Mouse (Mus musculus) cortical plate, adult 2 months (tissue): Measurements from ENCODE around the gene F830045P16Rik. TPM values are rescaled to one million over a fixed set of nuclear protein-coding genes. Genes with fewer than 3 reads are reported as not detected.

Source experiments
- H3K27ac ChIP-seq: fragments of 200-500 bp; 2 replicates; pipeline ENCODE4 v1.5.1; 2012; ENCODE audit warnings: low read length, control low read depth, inconsistent platforms; ENCODE audit not compliant: insufficient read depth
- H3K4me1 ChIP-seq: fragments of 200-500 bp; 2 replicates; pipeline ENCODE4 v1.6.1; 2011; ENCODE audit warnings: low read length; ENCODE audit not compliant: control insufficient read depth, insufficient read depth
- H3K4me3 ChIP-seq: fragments of 200-500 bp; 2 replicates; pipeline ENCODE4 v1.5.1; 2011; ENCODE audit warnings: mild to moderate bottlenecking, low read length, control low read depth; ENCODE audit not compliant: insufficient read depth
- CTCF ChIP-seq: fragments of 200-500 bp; IDR thresholded peaks from 2 replicates; pipeline ENCODE4 v1.5.1; 2011; ENCODE audit warnings: mild to moderate bottlenecking, control low read depth, low read length; ENCODE audit not compliant: insufficient read depth; ENCODE audit errors: extremely low read depth
- POLR2A ChIP-seq: fragments of 200-500 bp; IDR thresholded peaks from 2 replicates; pipeline ENCODE4 v1.6.1; 2011; ENCODE audit warnings: mild to moderate bottlenecking, low read length, control low read depth; ENCODE audit not compliant: insufficient read depth; ENCODE audit errors: extremely low read depth
- polyA plus RNA-seq: library from polyadenylated mRNA; depleted of rRNA; stranded (reverse); fragments of >200 nt; gene quantifications from 2 replicates; pipeline ENCODE4 v1.2.3, GENCODE M21; 2012

The F830045P16Rik gene
- polyA plus RNA-seq, 1 experiment, result not detected

GRCm38 (mm10) chr2:129534886-129535591 lies 1.4 kb downstream of the F830045P16Rik start:
- H3K4me3 ChIP-seq, result no peak overlapping the region
- TF ChIP-seq POLR2A (no peak), CTCF (no peak)
- H3K27ac ChIP-seq, result no peak overlapping the region
- H3K4me1 ChIP-seq, result peaks cover 7% of the 10 kb centered on the region

- Histone ChIP-seq H3K27ac (no peak overlapping the region), H3K4me1 (0 out of 2 replicates have a peak, but pooled peaks cover 2% of the 10 kb centered on the region), H3K4me3 (no peak overlapping the region)
- TF ChIP-seq CTCF, result no peak
- TF ChIP-seq POLR2A, result no peak
Measured at GRCm38 (mm10) chr2:129531890-129532289, 4.5 kb downstream of the F830045P16Rik start.

- Histone ChIP-seq H3K4me1 (no peaks in the 10 kb centered on the region), H3K4me3 (no peak overlapping the region), H3K27ac (no peak overlapping the region)
- TF ChIP-seq POLR2A (no peak), CTCF (no peak)
Measured at GRCm38 (mm10) chr2:129531102-129531501, 5.3 kb downstream of the F830045P16Rik start.

GRCm38 (mm10) chr2:129529297-129530209 lies 6.8 kb downstream of the F830045P16Rik start:
- H3K27ac ChIP-seq, result no peak overlapping the region
- no peak for TF ChIP-seq CTCF
- TF ChIP-seq POLR2A, result no peak
- no peaks in the 10 kb centered on the region for H3K4me1 ChIP-seq
- H3K4me3 ChIP-seq, result no peak overlapping the region

GRCm38 (mm10) chr2:129527916-129528315 lies 8.5 kb downstream of the F830045P16Rik start:
- Histone ChIP-seq H3K27ac (no peak overlapping the region), H3K4me3 (no peak overlapping the region), H3K4me1 (no peaks in the 10 kb centered on the region)
- no peak for TF ChIP-seq POLR2A
- TF ChIP-seq CTCF, result no peak

- no peaks in the 10 kb centered on the region for H3K4me1 ChIP-seq
Measured at GRCm38 (mm10) chr2:129526322-129526721, 10.1 kb downstream of the F830045P16Rik start.

GRCm38 (mm10) chr2:129525644-129526043 lies 10.8 kb downstream of the F830045P16Rik start:
- H3K4me1 ChIP-seq, result no peaks in the 10 kb centered on the region
- H3K27ac ChIP-seq, result no peak overlapping the region
- no peak overlapping the region for H3K4me3 ChIP-seq
- no peak for TF ChIP-seq POLR2A
- no peak for TF ChIP-seq CTCF

More at GRCm38 (mm10) chr2:129526322-129526721, 10.1 kb downstream of the F830045P16Rik start:
- no peak overlapping the region for H3K27ac ChIP-seq
- TF ChIP-seq CTCF (no peak), POLR2A (no peak)
- no peak overlapping the region for H3K4me3 ChIP-seq

GRCm38 (mm10) chr2:129518526-129518925 lies 17.9 kb downstream of the F830045P16Rik start:
- 0 out of 2 replicates have a peak, but pooled peaks cover 2% of the 10 kb centered on the region for H3K4me1 ChIP-seq
- TF ChIP-seq POLR2A (no peak), CTCF (no peak)
- no peak overlapping the region for H3K27ac ChIP-seq

More at GRCm38 (mm10) chr2:129518526-129518925, 17.9 kb downstream of the F830045P16Rik start:
- no peak overlapping the region for H3K4me3 ChIP-seq
